Mouse (Mus musculus) embryo, embryonic 10.5 days (tissue): ENCODE measurements at regions not wholly inside any gene's neighbourhood (a gene's known extent, or its start where the extent isn't known, plus 50 kb on each side); places are given as distances from the start of the nearest gene placed in this dataset.

Source experiments
- DNase-seq: peaks from one replicate; pipeline ENCODE4 v3.0.0-alpha.2; 2015; ENCODE audit warnings: low spot score

DNA sequence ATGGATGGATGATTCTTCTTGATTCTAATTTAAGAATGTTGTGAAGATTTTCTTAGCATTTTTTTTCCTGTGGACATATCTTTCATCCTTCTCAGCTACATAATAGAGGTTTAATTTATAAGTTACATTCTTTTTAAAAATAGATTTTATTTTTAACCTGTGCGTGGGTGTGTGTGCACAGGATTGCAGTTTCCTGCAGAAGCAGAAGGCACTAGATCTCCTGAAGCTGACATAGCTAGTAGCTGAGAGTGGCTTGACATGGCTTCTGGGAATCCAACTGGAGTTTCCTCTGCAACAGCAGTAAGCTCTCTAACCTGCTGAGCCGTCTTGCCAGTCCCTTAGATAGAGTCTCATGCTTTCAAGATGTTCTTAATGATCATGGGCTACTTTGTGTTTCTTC is 377.5 kb downstream of the Lrriq3 start:
- no peak for DNase-seq

DNA sequence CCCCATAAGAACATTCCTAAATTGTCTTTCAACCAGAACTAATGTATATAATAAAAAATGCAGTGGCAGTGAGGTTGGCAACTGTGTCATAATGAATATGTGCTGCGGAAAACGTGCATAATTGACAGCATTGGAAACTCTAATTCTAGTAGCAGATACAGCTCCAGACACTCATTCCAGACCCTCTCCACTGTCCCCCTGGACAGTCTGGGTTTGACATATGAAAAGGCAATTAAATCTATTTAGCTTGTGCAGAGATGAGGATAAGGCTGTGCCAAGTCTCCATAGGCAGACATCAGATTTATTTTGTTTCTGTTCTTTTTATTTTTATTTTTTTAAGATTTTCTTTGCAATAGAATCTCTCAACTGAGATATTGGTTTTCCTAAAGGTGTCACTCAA is 392.3 kb downstream of the Lrriq3 start:
- DNase-seq = no peak

DNA sequence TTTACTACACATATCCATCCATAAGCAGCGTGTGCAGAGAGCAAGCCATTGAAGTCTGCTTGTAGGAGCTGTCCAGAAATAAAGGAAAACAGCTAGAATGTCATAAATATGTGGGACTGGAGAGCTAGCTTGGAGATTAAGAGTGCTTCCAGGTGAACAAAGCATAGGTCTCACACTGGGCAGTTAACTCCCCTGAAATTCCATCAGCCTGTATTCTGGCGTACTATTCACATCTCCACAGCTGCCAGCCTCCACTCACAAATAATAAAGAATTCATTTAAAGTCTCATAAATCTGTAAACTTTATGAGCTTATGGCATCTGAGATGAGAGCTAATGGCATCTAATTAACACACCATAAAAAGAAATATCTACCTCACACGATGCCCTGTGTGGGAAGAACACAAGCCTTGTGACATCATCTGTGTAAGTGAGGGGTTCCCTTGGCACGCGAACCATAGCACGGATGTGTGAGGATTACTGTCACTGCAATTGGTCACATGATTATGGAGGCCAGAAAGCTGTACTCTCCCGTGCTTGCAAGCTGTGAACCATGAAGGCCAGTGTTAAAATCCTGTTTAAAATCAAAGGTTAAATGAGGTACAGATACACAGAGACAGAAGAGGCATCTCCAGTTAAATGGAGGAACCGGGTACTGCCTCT is 394.8 kb downstream of the Lrriq3 start:
- no peak for DNase-seq

- DNase-seq = no peak
These were observed 397.4 kb downstream of the Lrriq3 start for GRCm38 (mm10) chr3:155490670-155491069.

DNA sequence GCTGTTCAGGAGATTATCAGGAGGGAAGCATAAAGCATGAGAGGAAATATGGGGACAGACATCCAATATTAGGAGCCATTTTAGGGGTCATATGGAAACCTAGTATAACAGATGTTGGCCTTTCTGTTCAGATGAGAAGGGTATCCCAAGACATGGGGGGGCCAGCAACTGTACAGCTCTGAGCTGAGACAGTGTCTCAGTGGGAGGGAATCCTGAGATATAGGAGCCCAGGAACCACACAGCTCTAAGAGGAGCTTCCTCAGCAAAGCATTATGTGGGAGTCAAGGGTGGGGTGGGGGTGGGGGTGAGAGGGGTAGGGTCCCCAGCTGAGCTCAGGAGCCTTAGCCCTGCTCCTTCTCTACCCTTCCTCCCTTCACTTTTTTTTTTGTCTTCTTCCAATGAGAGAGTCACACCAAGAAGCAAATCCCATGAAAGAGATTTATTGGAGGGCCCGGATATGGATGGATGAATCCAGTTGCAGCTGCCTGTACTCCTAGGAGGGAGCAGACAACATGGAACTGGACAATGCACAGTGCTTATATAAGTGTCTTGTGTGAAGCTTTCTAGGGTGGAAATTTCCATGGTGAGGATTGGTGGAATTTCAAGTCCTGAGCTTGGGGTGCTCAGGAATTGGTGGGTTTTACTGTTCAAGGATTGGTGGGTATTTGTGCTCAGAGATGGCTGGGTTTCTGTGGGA is 417.1 kb downstream of the Lrriq3 start:
- DNase-seq = no peak

- no peak for DNase-seq
These were observed 420.7 kb downstream of the Lrriq3 start for GRCm38 (mm10) chr3:155513885-155514284.

DNA sequence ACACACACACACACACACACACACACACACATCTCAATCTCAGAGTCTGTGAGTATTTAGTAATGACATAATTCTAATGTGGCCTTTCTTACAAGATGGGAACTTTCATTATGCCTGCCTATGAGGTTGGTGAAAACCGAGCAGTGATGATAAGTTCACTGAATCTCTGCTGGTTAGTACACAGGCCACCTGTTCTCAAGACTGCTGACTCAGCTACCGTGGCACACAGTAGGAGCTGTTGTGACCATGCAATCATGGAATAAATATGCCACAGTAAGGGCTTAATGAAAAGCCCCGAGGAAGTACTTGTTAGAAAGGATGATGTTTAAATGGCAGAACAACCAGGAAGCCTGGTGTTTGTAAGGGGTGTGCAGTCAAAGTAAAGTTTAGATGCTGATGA is 436.1 kb downstream of the Lrriq3 start:
- DNase-seq = no peak

DNA sequence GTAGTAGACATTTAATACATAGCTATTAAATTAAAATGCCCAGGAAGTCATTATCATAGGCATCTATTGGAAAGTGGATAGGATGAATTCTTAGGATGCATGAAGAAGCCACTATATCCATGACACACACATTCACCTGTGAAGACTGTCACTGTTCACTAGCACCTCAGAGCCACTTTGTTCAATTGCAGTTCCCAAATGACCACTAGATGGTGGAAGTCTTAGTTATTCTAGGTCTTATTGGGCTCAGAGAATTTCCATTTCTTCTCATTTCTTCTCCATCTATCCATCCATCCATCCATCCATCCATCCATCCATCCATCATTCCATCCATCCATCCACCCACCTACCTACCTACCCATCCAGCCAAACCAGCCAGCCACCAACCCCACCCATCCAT is 437.6 kb downstream of the Lrriq3 start:
- no peak for DNase-seq

- DNase-seq = no peak
These were observed 438.8 kb downstream of the Lrriq3 start for GRCm38 (mm10) chr3:155532075-155532474.

- no peak for DNase-seq
These were observed 455.0 kb downstream of the Lrriq3 start for GRCm38 (mm10) chr3:155548204-155548603.

DNA sequence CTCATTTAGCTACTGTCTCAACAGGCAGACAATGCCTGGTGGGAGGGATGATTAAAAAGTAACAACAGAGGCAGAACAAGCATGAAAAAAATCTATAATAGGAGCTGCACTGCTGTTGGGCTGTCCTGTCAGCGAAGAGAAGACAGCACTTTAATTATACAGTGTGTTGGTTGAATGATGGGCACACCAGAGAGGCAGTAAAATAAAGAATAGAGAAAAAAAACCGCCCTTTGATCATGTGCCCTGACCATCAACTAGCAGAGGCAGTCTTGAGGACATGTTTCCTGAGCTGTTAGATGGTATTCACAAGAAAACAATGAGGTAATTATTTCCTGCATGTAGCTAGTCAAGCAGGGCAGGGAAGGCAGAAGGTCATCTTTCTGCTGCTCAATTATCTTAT is 483.9 kb downstream of the Lrriq3 start:
- peak; percentile 28 for DNase-seq

- no peak for DNase-seq
These were observed 510.8 kb downstream of the Lrriq3 start for GRCm38 (mm10) chr3:155604001-155604400.
